Mouse (Mus musculus) midbrain, embryonic 15.5 days (tissue): ENCODE results near the gene Fam19a5. TPM values are rescaled to one million over a fixed set of nuclear protein-coding genes. Genes with fewer than 3 reads are reported as not detected.

ENCODE experiments used
- ATAC-seq: fragments of 200-750 bp; cut with Nextera tagmentation; replicated peaks from 2 replicates; pipeline ENCODE4 v1.8.0; 2017; ENCODE audit warnings: moderate TSS enrichment
- H3K27ac ChIP-seq: fragments of 300-500 bp; sonication (generic); 2 replicates; pipeline ENCODE4 v1.5.1; 2015; ENCODE audit warnings: mild to moderate bottlenecking, inconsistent platforms
- H3K27me3 ChIP-seq: fragments of 300-500 bp; sonication (generic); replicated peaks from 2 replicates; pipeline ENCODE4 v1.6.1; 2015; ENCODE audit warnings: inconsistent platforms
- H3K36me3 ChIP-seq: fragments of 300-500 bp; sonication (generic); replicated peaks from 2 replicates; pipeline ENCODE4 v1.6.1; 2015; ENCODE audit warnings: inconsistent platforms
- H3K4me1 ChIP-seq: fragments of 300-500 bp; sonication (generic); 2 replicates; pipeline ENCODE4 v1.6.1; 2015; ENCODE audit warnings: inconsistent platforms
- H3K4me2 ChIP-seq: fragments of 300-500 bp; sonication (generic); 2 replicates; pipeline ENCODE4 v1.6.1; 2015; ENCODE audit warnings: inconsistent platforms, mild to moderate bottlenecking, moderate library complexity
- H3K4me3 ChIP-seq: fragments of 300-500 bp; sonication (generic); 2 replicates; pipeline ENCODE4 v1.5.1; 2015; ENCODE audit warnings: mild to moderate bottlenecking, inconsistent platforms
- H3K9ac ChIP-seq: fragments of 300-500 bp; sonication (generic); 2 replicates; pipeline ENCODE4 v1.6.1; 2015; ENCODE audit warnings: mild to moderate bottlenecking, inconsistent platforms
- H3K9me3 ChIP-seq: fragments of 300-500 bp; sonication (generic); 2 replicates; pipeline ENCODE4 v1.6.1; 2016; ENCODE audit warnings: inconsistent platforms
- whole genome bisulfite sequencing: fragments of 180-500 bp; shearing (Covaris S2); methylation state at CpG from one replicate; pipeline ENCODE4 v1.1.7; 2015; ENCODE audit warnings: mixed read lengths; 5-methylcytosine and 5-hydroxymethylcytosine counted together
- polyA plus RNA-seq: library from polyadenylated mRNA; unstranded; fragments of >200 nt; fragmentation: Nextera tagmentation; extraction: Ambion mirVana; gene quantifications from 2 replicates; pipeline ENCODE4 v1.2.1, GENCODE M21; 2015

Fam19a5 gene
- polyA plus RNA-seq, 1 experiment from 2014 or later: 29.2 TPM

DNA sequence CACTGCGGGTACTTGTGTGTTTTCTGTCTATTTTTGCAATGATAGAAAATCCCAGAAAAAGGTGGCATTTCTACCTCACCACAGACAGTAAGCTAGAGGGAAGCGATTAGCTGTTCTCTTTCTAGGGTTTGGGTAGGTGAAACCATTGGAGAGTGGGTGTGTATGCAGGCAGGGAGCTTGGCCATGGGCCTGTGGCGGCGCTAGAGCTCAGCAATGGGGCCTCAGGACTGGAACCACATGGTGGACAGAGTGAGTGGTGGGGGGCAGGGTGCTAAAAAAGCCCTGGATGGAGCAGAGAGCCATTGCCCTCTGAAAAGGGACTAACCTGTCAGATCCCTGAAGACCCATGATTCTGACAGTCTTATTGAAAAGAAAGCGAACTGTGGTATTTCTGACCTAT lies 6.7 kb downstream of the Fam19a5 start:
- no peak overlapping the region for H3K4me3 ChIP-seq
- ATAC-seq: no peak
- H3K9ac ChIP-seq: no peak overlapping the region
- no peak overlapping the region for H3K4me2 ChIP-seq
- H3K27ac ChIP-seq: no peak overlapping the region
- H3K9me3 ChIP-seq: no peaks in the 10 kb centered on the region
- H3K4me1 ChIP-seq: peaks cover 56% of the 10 kb centered on the region
- 52% methylated on average over 5 of the region's 5 CpGs for WGBS
- H3K27me3 ChIP-seq: no peaks in the 10 kb centered on the region
- H3K36me3 ChIP-seq: no peaks in the 10 kb centered on the region

DNA sequence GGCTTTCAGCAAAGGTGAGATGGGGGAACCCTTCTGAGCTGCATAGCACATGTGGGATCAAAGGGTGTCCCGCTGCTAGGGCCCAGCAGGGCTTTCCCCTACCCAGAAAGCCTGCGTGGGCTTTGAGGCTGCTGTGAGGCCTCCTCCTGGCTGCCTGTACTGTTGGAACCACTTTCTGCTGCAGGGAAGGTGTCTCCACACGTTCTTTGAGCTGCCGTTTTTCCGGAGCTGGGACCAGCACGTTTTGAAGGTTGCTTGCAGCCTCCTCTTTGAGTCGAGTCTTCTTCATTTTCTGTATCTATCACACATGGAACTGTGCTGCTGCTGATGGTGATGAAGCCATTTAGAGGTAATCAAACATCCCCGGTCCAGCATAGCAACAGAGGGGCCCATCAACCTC lies 7.5 kb downstream of the Fam19a5 start:
- Histone ChIP-seq H3K9me3 (no peaks in the 10 kb centered on the region), H3K27ac (no peak overlapping the region), H3K36me3 (no peaks in the 10 kb centered on the region), H3K4me1 (peaks cover 49% of the 10 kb centered on the region), H3K9ac (no peak overlapping the region), H3K4me2 (no peak overlapping the region), H3K4me3 (no peak overlapping the region), H3K27me3 (no peaks in the 10 kb centered on the region)
- WGBS: 57% methylated on average over 8 of the region's 8 CpGs
- ATAC-seq: no peak

DNA sequence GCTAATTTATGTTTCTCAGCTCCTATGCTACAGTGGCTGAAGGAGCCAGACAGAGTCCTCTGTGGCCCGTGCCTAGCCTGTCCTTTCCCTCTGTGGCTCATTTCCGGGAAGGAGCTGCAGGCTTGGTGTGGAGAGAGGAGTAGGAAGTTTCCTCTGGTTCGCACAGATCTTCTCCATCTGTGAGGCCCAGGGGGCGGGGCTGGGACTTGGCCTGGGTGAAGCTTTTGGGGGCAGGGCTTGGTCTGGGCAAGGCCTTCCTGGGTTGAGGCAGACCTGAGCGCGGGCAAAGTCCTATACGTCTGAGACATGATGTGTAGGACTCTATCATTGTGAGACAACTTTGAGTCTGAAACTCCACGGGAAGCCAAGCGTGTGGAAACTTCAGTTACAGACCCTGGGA lies 11.7 kb downstream of the Fam19a5 start:
- 89% methylated on average over 9 of the region's 9 CpGs for WGBS
- ATAC-seq: no peak
- H3K4me1 ChIP-seq: peaks cover 12% of the 10 kb centered on the region
- no peaks in the 10 kb centered on the region for H3K36me3 ChIP-seq
- H3K27ac ChIP-seq: no peak overlapping the region
- no peak overlapping the region for H3K4me2 ChIP-seq
- H3K9ac ChIP-seq: no peak overlapping the region
- H3K4me3 ChIP-seq: no peak overlapping the region
- no peaks in the 10 kb centered on the region for H3K9me3 ChIP-seq
- H3K27me3 ChIP-seq: no peaks in the 10 kb centered on the region

DNA sequence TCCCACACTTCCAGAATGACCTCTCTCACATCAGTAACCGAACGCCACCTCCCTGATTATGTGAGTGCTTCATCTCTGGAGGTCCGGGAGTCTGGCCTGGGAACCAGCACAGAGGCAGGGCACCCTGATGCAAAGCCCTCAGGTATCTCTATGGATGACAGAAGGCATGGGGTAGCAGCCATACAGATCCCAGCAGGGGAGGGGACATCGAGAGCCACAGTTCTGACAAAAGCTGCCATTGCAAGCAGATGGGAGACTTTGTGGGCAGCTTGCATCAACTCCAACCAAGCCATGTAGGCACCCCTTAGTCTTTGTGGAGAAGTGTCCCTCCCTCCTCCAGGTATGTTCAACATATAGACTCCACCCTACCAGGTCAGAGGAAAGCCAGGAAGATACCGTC lies 20.2 kb downstream of the Fam19a5 start:
- H3K4me3 ChIP-seq: no peak overlapping the region
- H3K4me2 ChIP-seq: no peak overlapping the region
- H3K4me1 ChIP-seq: peaks cover 21% of the 10 kb centered on the region
- no peaks in the 10 kb centered on the region for H3K36me3 ChIP-seq
- H3K27ac ChIP-seq: no peak overlapping the region
- no peaks in the 10 kb centered on the region for H3K27me3 ChIP-seq
- no peak for ATAC-seq
- no peaks in the 10 kb centered on the region for H3K9me3 ChIP-seq
- 97% methylated on average over 5 of the region's 5 CpGs for WGBS
- no peak overlapping the region for H3K9ac ChIP-seq

DNA sequence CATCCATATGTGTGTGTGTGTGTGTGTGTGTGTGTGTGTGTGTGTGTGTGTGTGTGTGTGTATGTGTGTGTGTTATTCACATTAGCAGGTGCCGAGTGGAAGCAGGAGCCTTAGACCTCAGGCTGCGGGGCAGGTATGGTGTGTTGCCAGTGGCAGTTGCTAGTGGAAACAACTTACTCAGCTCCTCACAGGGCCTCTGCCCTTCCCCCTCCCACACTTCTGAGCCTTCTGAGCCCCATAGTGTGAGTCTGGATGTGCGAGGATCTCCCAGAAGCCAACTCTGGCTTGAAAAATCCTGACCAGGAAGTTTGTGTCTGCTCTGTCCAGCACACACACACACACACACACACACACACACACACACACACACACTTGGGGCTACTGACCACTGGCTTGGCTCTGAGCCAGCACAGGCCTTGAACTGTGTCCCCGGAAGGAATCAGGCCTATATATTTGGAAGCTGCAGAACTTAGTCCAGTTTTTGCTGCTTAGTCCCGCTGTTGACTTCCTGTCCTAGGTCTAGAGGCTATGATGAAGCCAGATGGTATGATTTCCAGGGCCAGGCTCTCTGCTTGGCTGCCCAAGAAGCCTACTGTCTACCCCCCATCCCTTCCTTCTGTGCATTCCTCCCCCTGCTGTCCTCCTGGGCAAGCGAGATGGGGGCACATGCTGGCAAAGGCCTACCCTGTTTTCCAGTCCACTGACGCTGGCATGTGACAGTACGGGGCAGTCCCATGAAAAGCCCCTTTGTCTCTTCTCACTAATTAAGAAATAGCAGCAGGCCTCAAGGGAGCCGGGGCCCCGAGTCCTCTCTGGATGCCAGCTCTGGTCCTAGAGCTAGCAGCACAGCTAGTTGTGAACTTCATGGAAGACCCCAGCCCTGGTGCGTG lies 22.2 kb downstream of the Fam19a5 start:
- 42% methylated on average over 10 of the region's 11 CpGs for WGBS
- H3K27ac ChIP-seq: peak overlapping the region; percentile 63
- H3K4me1 ChIP-seq: peaks cover 23% of the 10 kb centered on the region
- H3K27me3 ChIP-seq: no peaks in the 10 kb centered on the region
- no peak overlapping the region for H3K4me2 ChIP-seq
- H3K4me3 ChIP-seq: no peak overlapping the region
- no peaks in the 10 kb centered on the region for H3K36me3 ChIP-seq
- H3K9ac ChIP-seq: no peak overlapping the region
- H3K9me3 ChIP-seq: no peaks in the 10 kb centered on the region
- ATAC-seq: peak; percentile 69

DNA sequence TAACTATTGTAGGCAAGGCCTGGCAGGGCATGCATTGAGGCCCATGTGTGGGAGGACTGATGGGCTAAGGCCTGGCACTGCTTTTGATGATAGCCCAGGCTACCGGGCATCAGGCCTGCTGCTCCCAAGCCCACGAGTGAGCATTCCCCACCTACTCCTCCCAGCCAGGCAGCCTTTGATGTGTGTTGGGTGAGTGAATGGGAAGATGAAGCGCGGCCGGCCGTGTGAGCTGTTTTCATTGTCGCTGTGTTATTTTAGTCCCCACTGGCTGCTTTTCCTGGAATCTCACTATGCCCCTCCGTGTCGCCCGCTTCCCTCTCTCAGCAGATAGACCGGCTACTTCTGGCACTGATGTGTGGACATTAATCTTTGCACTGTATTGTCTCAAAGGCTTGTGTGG lies 26.1 kb downstream of the Fam19a5 start:
- ATAC-seq: no peak
- Histone ChIP-seq H3K9ac (no peak overlapping the region), H3K27ac (no peak overlapping the region), H3K27me3 (no peaks in the 10 kb centered on the region), H3K4me1 (peaks cover 23% of the 10 kb centered on the region), H3K4me2 (no peak overlapping the region), H3K4me3 (no peak overlapping the region), H3K36me3 (no peaks in the 10 kb centered on the region), H3K9me3 (no peaks in the 10 kb centered on the region)
- WGBS: 69% methylated on average over 11 of the region's 11 CpGs

DNA sequence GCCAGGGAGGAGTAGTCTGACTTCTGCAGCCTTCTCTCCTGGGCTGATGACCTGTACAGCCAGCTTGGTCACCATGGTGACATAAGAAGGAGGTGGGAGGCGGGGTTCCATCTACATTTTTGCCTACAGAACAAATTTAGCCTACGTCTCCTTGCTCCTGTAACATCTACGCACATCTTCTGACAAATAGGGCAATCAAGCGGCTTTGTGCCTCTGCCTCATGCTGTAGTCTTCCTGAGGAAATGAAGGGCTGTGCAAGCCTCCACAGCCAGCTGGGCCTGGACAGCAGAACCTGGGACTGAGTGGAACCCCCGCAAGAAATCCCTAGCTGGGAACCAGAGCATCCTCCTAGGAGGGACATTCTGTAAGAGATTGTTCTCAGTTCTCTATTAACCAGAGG lies 35.8 kb downstream of the Fam19a5 start:
- Histone ChIP-seq H3K4me1 (peaks cover 8% of the 10 kb centered on the region; the same call in 1 of the 2 replicates), H3K4me2 (no peak overlapping the region), H3K36me3 (no peaks in the 10 kb centered on the region), H3K4me3 (no peak overlapping the region), H3K9me3 (no peaks in the 10 kb centered on the region), H3K9ac (no peak overlapping the region), H3K27ac (no peak overlapping the region), H3K27me3 (no peaks in the 10 kb centered on the region)
- 93% methylated on average over 5 of the region's 5 CpGs for WGBS
- no peak for ATAC-seq

DNA sequence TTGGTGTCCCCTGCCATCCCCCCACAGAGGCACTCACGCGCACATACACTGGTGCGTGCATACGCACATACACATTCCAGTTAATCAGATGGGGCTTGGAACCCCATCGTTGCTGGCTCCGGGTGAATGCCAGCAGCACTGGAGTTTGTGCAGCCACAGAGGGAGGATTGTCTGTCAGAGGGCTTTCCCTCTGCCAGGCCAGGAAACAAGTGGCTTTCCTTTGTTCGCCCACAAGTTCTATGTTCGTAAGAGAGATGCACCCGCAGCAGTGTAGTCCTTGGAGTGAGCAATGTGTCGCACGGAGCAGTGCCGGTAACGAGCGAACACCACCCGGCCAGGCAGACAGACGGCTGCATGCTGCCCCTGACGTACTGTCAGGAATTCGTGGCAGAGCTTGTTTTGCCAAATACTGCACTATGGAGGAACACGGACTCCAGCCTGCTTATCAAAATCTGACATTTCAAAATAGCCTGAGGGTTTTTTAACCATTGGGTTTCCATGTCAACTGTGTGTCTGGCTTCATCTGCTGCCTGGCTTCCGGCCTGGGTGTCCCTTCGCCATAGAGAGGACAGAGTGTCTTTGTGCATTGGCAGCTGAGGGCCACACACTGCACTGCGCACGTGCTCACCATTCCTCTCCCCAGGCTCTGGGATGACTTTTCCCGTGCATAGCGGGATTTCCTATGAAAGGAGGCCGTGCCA lies 40.0 kb downstream of the Fam19a5 start:
- no peak overlapping the region for H3K4me2 ChIP-seq
- H3K27me3 ChIP-seq: no peaks in the 10 kb centered on the region

DNA sequence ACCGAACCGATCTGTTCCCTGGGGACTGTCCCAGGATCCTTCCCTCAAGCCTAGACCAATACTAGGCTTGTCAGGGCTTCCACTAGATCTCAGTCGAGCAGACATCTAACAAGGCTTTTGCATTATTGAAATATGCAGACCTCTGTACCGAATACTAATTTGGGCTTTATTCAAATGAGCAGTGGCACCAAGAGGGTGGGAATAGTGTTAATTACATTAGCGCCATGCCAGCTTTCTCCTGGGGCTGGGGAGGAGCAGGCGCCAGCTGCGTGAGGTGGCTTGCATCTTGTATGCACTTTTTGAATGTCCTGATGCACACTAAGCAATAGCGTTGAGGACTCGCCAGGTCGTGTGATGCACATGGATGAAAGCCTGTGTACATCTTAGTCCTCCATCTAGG lies 46.9 kb downstream of the Fam19a5 start:
- no peak overlapping the region for H3K9ac ChIP-seq
- H3K4me2 ChIP-seq: no peak overlapping the region
- no peaks in the 10 kb centered on the region for H3K36me3 ChIP-seq
- ATAC-seq: 0 out of 2 replicates have a peak, but pooled peaks have one; percentile 45
- H3K27ac ChIP-seq: no peak overlapping the region
- H3K9me3 ChIP-seq: no peaks in the 10 kb centered on the region
- no peaks in the 10 kb centered on the region for H3K27me3 ChIP-seq
- no peak overlapping the region for H3K4me3 ChIP-seq
- 66% methylated on average over 10 of the region's 10 CpGs for WGBS
- peaks cover 5% of the 10 kb centered on the region; the same call in 1 of the 2 replicates for H3K4me1 ChIP-seq

More for the DNA sequence above, 40.0 kb downstream of the Fam19a5 start:
- Histone ChIP-seq H3K9ac (no peak overlapping the region), H3K9me3 (no peaks in the 10 kb centered on the region), H3K4me1 (peaks cover 10% of the 10 kb centered on the region; the same call in 1 of the 2 replicates), H3K36me3 (no peaks in the 10 kb centered on the region), H3K4me3 (no peak overlapping the region), H3K27ac (peak overlapping the region; percentile 47)
- ATAC-seq: no peak; the same call in 1 of the 2 replicates
- 69% methylated on average over 26 of the region's 26 CpGs for WGBS

DNA sequence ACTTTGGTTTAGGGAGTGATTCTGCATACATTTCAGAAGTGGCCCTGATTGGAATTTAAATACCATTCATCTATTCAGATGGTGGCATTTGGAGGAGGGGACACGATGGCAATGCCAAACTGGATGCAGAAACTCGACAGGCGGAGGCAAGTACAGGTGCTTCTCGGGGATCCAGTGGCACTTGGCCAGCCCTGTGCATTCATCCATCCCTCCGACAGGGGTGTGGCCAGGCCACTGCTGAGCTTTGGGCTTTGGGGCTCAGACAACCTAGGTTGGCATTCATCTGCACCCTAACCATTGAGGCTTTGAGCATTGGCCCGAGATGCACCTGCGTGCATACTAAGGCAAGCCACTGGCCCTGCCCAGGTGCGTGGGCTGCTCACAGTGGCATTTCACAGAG lies 52.6 kb downstream of the Fam19a5 start:
- 79% methylated on average over 8 of the region's 8 CpGs for WGBS
- ATAC-seq: no peak

DNA sequence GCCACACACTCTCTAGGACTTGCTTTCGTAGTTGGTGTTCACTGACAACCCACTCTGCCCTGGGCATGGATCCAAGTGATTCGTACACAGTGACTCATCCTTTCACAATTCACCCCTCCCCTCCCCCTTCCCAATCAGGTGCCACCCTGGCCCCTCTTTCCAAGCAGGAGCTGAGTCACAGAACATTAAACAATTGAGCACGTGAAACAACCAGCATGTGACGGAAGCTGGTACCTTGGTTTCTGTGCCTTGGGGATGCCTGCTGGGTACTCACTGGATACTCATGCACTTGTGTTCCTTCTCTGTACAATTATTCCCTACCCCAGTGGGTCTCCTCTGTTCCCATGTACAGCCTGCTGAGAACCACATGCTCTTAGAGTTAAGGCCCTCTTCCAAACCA lies 53.0 kb downstream of the Fam19a5 start:
- peaks cover 7% of the 10 kb centered on the region; the same call in 1 of the 2 replicates for H3K4me1 ChIP-seq
- no peak overlapping the region for H3K4me2 ChIP-seq
- 71% methylated on average over 4 of the region's 4 CpGs for WGBS
- ATAC-seq: no peak
- H3K4me3 ChIP-seq: no peak overlapping the region
- H3K27me3 ChIP-seq: no peaks in the 10 kb centered on the region
- no peak overlapping the region for H3K9ac ChIP-seq
- H3K36me3 ChIP-seq: no peaks in the 10 kb centered on the region
- no peaks in the 10 kb centered on the region for H3K9me3 ChIP-seq
- no peak overlapping the region for H3K27ac ChIP-seq

More for the DNA sequence above, 52.6 kb downstream of the Fam19a5 start:
- no peak overlapping the region for H3K9ac ChIP-seq
- H3K36me3 ChIP-seq: no peaks in the 10 kb centered on the region
- no peaks in the 10 kb centered on the region for H3K9me3 ChIP-seq
- H3K4me3 ChIP-seq: no peak overlapping the region
- H3K4me1 ChIP-seq: peaks cover 7% of the 10 kb centered on the region; the same call in 1 of the 2 replicates
- H3K27ac ChIP-seq: no peak overlapping the region
- H3K4me2 ChIP-seq: no peak overlapping the region
- no peaks in the 10 kb centered on the region for H3K27me3 ChIP-seq

DNA sequence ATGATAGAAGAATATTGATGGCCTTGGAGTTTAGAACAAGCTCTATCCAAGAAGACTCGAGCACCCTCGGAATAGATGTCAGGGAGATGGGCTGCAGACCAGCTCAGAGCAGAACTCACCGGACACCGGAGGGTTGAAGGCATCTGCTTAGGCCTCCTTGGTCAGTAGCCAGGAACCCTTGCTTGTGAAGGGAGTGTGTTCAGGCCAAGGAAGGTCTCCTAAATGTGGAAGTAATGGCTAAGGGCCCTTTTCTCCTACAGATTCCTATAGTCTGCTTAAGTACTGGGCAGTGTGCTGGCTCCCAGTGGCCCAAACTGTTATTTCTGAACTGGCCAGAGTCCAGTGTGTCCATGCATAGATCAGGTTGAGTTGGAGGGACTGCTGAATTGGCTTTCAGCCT lies 53.7 kb downstream of the Fam19a5 start:
- 96% methylated on average over 4 of the region's 4 CpGs for WGBS
- Histone ChIP-seq H3K4me1 (peaks cover 10% of the 10 kb centered on the region), H3K9ac (no peak overlapping the region), H3K27me3 (no peaks in the 10 kb centered on the region), H3K9me3 (no peaks in the 10 kb centered on the region), H3K4me2 (no peak overlapping the region), H3K27ac (no peak overlapping the region), H3K4me3 (no peak overlapping the region), H3K36me3 (no peaks in the 10 kb centered on the region)
- no peak for ATAC-seq
